Mouse (Mus musculus): Measurements from ENCODE around the gene Coro2b.

The Coro2b gene

DNA sequence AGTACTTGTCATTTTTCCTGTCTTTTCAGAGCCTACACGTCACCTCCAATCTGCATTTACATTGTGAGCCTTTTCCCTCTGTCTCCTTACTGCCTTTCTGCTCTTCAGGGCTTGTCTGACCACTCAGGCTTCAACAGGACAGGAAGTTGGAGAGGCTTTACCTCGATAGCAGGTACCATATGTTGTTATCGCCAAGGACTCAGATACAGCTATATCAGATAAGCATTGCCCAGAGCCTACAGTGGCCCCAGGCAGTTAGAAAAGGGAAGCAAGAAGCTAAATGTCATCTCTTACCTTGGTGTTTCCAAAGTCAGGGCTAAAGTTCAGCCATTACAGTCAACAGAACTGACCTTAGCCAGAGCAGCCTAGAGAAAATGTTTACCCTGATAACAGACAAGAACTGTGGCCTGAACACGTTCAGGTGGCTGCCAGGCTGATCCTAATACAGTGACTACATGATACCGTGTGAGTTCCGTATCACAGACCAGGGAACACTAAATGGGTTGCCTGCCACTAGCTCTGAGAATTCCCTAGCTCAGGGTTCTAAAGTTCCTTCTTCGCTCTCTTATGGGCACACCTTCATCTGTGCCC lies 130.3 kb downstream of the Coro2b start:
- in situ Hi-C loops (cut with MboI; ENCODE audit: low sequenced_read_pairs): no loop called here

DNA sequence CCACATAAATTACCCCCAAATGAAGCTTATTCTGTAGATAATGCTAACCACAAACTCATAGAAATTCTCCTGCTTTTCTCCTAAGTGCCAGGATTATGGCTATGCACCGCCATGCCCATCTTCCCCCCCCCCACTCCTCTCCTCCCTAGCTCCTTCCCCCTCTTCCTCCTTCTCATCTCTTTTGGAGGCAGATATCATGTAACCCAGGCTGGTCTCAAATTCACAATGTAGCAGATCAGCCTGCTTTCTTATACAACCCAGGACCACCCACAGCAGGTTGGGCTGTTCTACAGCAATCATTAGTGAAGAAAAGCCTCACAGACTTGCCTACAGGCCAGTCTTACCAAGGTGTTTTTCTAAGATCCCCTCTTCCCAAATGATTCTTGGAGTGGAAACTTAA lies 135.3 kb downstream of the Coro2b start:
- in situ Hi-C loops (cut with MboI; ENCODE audit: low sequenced_read_pairs): no loop called here

DNA sequence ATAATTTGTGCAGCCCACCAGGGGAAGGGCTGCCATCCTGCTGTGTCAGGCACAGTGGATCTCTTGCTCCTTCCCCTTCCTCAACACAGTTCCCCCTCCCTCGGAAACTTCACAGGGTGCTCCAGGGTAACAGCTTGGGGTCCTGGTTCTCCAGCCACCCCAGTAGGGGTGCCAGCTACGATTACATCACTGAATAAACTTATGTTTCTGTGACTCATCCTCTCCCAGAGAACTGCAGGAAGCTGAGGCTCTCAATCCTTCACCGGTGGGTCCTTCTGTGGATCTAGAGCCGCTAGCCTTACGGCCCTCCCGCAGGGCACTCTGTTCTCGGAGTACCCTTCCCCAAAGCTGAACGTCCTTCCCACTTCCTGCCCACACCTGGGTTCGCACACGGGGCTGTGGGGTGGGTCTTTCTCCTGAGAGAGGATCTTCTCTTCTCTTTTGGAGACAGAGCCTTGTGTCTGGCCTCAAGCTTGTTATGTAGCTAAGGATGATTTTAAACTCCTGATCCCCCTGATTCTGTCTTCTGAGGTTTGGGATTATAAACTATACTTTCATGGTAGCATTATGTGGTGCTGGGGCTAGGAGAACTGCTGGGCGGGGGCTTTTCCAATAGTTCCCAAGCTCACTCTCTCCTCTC lies 136.2 kb downstream of the Coro2b start:
- in situ Hi-C loops (cut with MboI; ENCODE audit: low sequenced_read_pairs): no loop called here

DNA sequence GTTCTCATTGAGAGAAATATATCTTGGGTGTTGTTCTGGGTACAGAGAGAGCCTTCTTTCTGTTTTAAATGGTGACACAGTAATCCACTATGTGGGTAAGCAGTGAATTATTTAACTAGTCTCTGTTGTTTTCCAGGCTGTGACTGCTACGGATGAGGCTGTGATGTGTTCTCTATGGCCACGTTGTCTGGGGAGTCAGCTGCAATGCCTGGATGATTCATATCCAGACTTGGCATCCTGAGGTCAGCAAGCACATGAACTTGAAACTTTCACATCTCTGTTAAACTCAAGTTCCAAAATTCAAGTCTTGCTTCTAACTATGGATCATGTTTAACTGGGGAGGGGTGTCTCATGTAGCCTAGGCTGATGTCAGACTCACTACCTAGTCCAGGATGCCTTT lies 142.7 kb downstream of the Coro2b start:
- in situ Hi-C loops (cut with MboI; ENCODE audit: low sequenced_read_pairs): no loop called here

DNA sequence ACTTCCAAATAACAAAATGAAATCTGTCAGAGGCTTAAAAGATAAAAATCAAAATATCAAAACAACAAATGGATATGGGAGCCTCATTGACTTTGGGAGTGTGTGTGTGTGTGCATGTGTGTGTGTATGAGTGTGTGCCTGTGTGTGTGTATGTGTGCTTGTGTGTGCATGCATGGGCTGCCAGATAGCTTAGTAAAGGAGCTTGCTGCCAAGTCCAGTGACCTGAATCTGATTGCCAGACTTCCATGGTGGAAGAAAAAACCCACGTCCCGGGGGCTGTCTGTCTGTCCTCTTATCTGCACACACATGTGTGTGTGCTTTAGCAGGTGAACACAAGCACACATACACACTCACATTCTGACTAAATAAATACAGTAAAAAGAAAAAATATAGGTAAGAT lies 143.3 kb downstream of the Coro2b start:
- in situ Hi-C loops (cut with MboI; ENCODE audit: low sequenced_read_pairs): no loop called here

DNA sequence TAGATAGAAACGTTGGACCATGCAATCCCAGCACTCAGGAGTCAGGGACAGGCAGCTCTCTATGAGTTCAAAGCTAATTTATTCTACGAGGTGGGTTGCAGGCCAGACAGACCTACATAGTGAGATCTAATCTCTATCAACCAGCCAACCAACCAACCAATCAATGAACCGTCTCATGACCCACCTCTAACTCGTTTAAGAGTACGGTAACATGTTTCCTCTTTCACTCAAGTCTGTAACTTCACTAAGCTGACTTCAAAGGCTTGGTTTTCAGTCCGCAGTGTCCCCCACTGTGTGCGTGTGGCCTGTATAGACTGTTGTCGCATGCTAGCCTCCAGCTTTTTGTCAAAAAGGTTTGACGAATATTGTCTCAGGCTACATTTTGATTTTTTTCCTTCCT lies 147.1 kb downstream of the Coro2b start:
- in situ Hi-C loops (cut with MboI; ENCODE audit: low sequenced_read_pairs): loop anchor here (10.0 kb wide), 1 partner anchor 95 kb away; no protein-coding TSS in a partner anchor

DNA sequence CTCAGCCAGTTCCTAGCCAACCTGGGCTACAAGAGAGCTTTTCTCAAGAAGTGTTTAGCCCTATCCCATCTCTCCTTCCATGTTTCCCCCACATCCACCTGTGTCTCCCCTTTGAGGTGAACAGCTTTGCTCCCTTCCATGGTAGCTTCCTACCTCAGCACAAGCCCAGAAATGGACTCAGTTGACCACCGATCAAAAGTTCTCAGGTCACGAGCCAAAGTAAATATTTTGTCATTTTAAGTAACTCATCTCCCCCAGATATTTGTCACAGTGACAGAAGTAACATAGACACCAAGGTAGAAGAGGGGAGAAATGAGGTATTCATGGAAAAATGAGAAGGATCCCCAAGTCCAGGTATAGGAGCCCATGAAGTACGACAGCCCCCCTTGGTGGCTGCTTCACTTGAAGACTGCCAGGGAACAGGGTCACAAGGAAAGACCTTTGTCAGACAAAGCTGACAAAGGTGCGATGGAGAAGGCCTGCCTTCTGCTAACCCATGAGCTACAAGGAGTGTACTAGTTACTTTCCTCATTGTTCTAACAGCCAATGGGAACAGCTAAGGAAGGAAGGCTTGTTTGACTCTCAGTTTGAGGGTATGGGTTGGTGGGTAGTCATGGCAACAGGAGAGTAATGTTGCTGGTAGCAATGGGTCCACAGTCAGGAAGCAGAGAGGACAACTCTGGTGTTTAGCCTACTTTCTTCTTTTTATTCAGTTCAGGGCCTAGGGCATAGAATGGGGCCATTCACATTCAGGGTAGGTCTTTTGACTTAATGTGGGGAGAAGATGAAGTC lies 150.9 kb downstream of the Coro2b start:
- in situ Hi-C loops (cut with MboI; ENCODE audit: low sequenced_read_pairs): loop anchor here (10.0 kb wide), 1 partner anchor 91 kb away; no protein-coding TSS in a partner anchor

DNA sequence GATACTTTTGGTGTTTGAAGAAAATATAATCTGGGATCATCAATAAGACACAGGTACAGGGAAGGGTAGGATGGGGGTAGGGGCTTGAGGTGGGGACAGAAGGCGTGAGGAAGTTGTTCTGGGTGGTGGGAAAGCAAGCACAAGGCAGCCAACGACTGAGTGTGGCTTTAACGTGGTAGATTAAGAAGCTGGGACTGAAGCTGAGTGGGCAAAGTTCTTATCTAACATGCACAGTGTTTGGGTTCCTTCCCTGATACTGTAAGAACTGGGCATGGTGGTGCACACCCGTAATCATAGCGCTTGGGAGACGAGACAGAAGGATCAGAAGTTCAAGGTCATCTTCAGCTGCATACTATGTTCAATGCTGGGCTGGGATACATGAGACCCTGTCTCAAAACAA lies 151.8 kb downstream of the Coro2b start:
- in situ Hi-C loops (cut with MboI; ENCODE audit: low sequenced_read_pairs): loop anchor here (10.0 kb wide), 1 partner anchor 90 kb away; no protein-coding TSS in a partner anchor

DNA sequence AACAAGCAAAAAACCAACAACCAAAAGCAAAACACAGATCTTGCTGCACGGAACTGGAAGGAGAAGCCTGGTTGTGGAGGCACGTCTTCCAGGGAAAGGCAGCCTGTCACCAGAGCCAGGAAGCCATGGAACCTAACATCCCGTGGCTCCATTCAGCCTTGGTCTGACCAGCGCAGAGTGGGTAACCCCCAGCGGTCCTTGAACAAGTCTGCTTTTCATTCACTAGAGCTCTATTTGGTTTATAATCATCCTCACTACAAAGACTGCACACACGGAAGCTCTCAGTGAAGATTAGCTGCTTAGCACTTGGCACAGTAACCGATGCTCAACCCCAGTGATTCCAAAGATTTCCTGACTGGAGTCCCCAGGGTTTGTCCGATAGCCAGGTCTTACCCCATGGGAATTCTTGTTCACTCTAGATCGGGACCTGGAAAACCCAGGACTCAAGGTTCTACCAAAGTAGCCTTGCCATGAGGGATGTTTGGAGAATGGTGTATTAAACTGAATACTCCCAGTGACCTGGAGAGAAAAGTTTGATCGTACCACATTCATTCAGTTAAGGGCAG lies 154.2 kb downstream of the Coro2b start:
- in situ Hi-C loops (cut with MboI; ENCODE audit: low sequenced_read_pairs): loop anchor here (10.0 kb wide), 1 partner anchor 88 kb away; no protein-coding TSS in a partner anchor

DNA sequence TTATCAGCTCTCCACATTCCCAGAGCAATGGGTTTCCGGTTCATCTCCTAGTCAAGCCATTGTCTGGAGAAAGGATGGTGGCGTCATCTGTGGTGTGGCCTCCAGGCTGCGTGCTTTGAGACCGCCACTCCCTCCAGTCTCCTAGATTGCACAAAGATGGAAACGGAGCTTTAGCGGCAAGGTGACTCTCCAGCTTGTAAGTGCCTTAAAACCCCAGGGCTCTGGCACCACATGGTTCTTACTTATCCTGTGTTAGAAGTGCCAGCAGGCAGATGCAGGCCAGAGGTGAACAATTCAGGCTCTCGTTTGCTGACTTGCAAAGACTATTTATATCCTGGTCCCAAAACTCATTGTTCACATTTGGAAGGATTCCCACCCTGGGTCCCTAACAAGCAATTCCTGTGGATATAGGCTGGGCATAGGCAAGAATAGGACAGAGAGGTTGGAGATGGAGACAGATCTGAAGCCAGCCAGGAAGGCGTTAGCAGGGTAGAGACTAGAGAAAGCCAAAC lies 155.4 kb downstream of the Coro2b start:
- in situ Hi-C loops (cut with MboI; ENCODE audit: low sequenced_read_pairs): loop anchor here (10.0 kb wide), 1 partner anchor 87 kb away; no protein-coding TSS in a partner anchor

DNA sequence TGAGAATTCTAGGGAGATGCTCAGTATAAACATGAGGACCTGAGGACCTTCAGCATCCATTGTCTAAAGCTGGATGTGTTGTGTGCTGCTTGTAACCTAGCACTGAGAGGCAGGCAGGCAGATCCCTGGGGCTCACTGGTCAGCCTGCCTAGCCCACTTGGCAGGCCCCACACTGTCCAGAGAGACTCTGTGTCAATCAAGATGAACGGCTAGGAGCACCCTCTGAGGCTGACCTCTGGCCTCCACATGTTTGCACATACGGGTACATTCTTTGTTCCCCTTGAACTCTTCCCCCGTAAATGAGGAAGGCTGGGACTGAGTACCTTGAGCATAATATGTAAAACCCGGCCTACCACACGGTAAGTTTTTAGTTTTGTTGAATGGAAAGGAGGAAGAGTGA lies 156.5 kb downstream of the Coro2b start:
- in situ Hi-C loops (cut with MboI; ENCODE audit: low sequenced_read_pairs): loop anchor here (10.0 kb wide), 1 partner anchor 86 kb away; no protein-coding TSS in a partner anchor

DNA sequence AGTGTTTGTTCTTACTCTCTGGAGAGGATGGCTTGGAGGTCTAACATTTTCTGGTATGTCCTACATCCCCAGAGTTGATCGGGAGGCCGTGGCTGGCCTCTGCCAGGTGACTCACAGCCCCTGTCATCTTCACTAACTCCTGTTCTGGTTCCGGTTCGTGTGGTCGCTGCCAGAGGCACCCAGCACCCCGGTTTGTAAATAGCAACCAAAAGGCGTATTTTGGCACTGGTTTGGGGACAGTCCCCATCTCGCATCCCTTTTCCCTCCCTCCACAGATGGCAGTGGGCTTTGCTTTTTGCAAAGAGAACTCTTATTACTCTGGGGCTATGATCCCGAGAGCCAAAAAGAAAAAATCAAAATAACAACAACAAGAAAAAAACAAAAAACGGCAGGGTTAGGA lies 158.9 kb downstream of the Coro2b start:
- in situ Hi-C loops (cut with MboI; ENCODE audit: low sequenced_read_pairs): no loop called here

DNA sequence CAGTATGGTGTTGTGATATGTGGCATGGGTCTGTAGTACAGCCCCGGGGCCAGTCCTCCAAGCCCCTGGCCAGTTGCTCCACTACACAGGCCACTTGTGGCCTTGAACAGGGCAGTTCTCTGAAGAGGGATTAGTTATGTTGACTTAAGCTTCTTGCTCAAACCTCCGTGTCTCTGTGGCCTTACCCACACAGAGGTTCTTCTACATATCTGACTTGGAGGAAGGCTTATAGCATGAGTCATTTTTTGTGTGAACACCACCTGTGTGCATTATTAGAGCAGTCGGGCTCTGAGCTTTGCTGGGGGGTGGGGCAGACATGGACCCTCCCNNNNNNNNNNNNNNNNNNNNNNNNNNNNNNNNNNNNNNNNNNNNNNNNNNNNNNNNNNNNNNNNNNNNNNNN lies 162.6 kb downstream of the Coro2b start:
- in situ Hi-C loops (cut with MboI; ENCODE audit: low sequenced_read_pairs): no loop called here

DNA sequence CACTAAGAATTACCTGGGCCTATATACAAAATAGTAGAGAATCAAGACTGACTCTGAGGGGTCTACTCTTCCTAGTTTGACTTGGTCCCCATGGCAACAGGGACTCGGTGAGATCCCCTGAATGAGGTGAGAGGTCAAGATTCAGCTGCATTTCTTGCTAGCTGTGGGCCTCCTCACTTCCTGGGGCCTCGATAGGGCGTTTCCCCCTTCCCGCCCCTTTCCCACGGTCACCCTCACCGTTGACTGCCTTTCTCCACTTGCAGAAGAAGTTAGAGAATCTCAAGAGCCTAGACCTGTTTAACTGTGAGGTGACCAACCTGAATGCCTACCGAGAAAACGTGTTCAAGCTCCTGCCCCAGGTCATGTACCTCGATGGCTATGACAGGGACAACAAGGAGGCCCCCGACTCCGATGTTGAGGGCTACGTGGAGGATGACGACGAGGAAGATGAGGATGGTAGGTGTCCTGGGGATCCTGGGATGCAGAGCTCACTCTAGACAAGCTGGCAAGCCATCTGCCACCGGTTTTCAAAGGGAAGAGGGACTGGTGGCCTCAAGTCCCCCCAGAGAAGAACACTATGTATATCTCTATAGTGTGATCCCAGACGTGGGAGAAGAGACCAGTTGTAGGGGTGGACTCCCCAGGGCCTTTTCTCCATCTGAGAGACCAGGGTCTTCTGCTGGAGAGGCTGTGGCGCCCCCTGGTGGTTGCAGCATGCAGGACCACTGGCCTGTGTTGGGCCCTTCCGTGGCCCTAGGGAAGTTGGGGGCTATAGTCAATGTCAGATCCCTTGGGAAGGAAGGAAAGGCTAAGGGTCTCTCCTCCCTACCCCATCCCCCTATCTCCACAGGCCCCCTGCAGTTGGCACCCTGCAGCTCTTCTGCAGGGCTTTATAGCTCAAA lies 163.4 kb downstream of the Coro2b start:
- in situ Hi-C loops (cut with MboI; ENCODE audit: low sequenced_read_pairs): no loop called here

DNA sequence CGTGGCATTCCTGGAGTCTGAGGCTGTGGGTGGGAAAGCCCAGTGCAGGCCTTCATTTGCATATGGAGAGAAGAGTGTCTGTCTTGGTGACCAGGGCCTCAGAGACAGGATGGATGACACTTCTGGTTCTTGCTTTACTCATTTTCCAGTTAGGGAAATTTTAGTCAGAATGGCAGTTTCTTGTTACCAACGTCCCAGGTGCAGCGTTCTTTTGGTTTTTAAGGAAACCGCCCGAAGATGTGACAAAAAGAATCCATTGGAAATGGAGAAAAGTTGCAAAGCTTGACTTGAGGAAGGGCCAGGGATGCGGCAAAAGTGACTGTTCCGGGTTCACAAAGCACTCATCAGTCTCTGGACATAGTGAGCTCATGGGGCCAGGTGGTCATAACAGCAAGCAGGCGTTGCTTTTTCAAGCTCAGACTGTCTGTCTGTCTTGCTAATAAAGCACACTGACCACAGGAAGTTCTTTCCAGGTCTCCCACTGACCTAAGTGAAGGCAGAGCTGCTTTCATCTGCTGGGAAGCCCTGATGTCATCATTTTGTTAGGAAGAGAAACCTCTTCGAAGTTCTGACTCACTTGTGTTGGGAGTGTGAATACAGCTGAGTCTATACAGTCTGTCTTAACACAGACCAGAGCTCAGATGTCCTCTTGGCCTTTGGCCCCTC lies 164.2 kb downstream of the Coro2b start:
- in situ Hi-C loops (cut with MboI; ENCODE audit: low sequenced_read_pairs): no loop called here

DNA sequence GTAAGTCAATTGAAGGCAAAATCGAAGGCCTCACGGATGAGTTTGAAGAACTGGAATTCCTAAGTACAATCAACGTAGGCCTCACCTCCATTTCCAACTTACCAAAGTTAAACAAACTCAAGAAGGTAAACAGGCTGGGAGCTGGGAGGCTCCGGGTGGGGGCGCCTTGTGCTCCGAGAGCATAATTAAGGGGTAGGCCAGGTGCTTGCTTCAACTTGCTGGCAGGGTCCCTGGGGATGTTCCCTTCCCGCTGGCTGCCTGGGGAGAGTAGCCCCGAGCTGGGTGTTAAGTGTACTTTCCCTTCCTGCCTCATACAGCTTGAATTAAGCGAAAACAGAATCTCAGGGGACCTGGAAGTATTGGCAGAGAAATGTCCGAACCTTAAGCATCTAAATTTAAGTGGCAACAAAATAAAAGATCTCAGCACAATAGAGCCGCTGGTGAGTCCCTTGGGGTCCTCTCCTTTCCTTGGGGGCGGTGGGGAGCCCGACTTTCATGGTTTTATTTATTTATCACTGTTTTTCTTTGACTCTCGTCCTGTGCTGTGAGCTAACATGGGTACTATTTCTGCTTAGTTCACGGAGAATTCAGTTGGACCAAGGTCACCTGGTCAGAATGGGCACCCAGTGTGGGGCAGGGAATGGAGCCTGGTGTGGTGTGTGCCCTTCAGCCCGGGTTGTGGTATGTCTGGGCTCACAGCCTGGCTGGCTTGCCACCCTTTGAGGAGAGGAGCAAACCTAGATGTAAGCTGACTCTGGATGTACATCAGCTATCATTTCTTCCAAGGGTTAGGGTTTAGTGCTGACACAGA lies 164.9 kb downstream of the Coro2b start:
- in situ Hi-C loops (cut with MboI; ENCODE audit: low sequenced_read_pairs): no loop called here

DNA sequence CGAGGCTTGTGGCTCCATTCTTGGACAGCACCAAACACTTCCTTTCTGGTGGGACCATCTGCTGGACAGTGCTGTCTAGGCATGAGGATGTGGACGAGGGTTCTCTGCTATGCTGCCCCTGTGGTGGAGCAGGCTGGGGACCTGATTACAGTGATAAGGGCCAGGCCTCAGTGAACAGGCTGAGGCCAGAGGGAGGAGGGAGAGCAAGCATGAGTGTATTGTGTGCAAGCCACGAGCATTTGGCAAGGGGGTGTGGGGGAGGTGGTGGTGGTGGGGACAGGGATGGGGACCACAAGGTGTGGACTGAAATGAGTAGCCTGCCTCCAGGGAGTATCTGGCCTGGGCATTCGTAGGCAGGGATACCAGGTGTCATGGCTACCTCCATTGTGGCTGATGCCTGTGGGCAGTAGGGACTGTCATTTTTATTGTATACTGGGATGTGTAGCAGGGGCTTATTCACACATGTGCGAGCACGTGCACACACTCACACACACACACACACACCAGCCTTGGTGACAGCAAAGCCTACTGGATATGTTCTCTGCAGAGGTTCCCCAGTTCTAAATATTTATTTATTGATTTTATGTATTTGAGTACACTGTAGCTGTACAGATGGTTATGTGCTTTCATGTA lies 166.1 kb downstream of the Coro2b start:
- in situ Hi-C loops (cut with MboI; ENCODE audit: low sequenced_read_pairs): no loop called here

DNA sequence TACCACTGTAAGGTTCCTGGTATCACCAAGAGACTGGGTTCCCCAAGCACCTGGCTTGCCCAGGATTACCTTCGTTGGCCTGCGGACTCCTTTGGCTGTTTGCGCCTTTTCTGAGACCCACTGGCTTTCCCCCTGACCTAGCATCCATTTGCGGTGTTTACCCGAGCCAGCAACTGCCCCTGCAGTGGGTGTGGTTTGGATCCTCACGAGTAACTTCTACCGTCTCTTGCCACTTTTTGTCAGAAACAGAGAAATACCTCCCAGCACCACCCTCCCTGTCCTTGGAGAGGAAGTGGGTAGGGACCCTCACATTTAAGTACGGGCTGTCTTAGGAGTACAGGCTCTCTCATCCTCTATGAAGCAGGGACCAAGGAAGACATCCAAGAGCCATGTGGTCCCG lies 166.7 kb downstream of the Coro2b start:
- in situ Hi-C loops (cut with MboI; ENCODE audit: low sequenced_read_pairs): no loop called here

Data from CH12F3 (cell line).